Mouse (Mus musculus) liver, embryonic 14.5 days (tissue): ENCODE data around the gene Nt5e.

Experiments
- CTCF ChIP-seq: IDR thresholded peaks from 2 replicates; pipeline ENCODE4 v1.5.1; 2016; ENCODE audit warnings: antibody characterized with exemption, low read depth, control low read depth
- EP300 ChIP-seq: IDR thresholded peaks from 2 replicates; pipeline ENCODE4 v1.6.1; 2016; ENCODE audit warnings: antibody characterized with exemption, low read depth

DNA sequence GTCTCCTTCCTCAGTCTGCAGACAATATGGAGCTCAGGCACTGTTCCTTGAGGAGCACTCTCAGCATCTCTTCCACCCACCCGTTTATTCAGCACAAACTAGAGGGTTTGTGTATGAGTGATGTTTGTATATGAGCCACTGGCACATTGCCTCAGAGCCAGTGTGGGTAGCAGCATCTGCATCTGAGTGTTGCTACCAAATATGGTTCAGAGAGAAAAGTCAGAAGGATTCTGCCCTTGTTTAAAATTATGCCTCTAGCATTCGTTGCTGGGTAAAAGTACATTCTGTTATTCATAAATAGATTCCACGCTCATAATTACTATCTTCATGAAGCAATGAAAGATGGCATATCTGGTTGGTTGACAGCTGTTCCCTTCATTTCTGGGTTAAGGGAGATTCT lies 15.7 kb downstream of the Nt5e start:
- TF ChIP-seq CTCF (no peak), EP300 (no peak)
